Mouse (Mus musculus): ENCODE results near the gene Farp2. TPM values are rescaled to one million over a fixed set of nuclear protein-coding genes. Genes with fewer than 3 reads are reported as not detected.

Gene Farp2
- total and polyA plus RNA-seq, 3 experiments: 0.89 to 2.1 (median 1.8) TPM

DNA sequence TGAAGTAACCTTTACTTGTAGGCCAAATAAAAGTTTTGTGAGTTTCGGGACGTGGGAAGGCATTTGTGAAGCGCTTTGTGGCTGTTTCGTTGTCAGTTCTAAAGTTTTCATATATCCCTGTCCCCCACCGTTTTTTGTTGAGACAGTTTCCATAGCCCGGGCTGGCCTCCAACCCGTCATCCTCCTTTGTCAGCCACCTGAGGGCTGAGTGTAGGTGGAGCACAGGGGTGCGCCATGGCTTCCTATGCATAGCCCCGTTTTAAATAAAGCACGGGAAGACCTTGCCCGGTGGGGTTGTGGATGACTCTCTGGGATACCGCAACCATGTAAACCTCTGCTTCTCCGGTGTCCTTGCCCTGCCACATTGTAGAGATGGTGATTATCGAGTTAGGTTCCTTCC is 1.3 kb downstream of the Farp2 start:
- no peaks in the 10 kb centered on the region for H3K9me3 ChIP-seq (replicated peaks; ENCODE audit: low read length)
- dilution Hi-C loops (cut with MboI; ENCODE audit: extremely low pct_ligation_motif_present, extremely low pct_unique_long_range_greater_than_20kb, low sequenced_read_pairs) (no loop called here), in situ Hi-C loops (cut with MboI; ENCODE audit: low pct_ligation_motif_present, low pct_unique_long_range_greater_than_20kb, low sequenced_read_pairs) (no loop called here)
- H3K36me3 ChIP-seq (replicated peaks in 1 of 2; ENCODE audit: control insufficient read depth in 1 of 2, insufficient read depth in 1 of 2, low read length in 1 of 2): peaks cover 8 to 13% of the 10 kb centered on the region in 2 experiments
- no peaks in the 10 kb centered on the region for H3K79me2 ChIP-seq (replicated peaks; ENCODE audit: control insufficient read depth, extremely low read depth, insufficient read depth, poor library complexity, severe bottlenecking)
- TF ChIP-seq ZNF384 (IDR thresholded peaks at IDR 0.05; ENCODE audit: low read depth, low read length) (no peak), SMC3 (IDR thresholded peaks at IDR 0.05; ENCODE audit: low read depth, low read length) (no peak), CHD2 (IDR thresholded peaks at IDR 0.05; ENCODE audit: low read length) (no peak)
- H3K4me1 ChIP-seq (ENCODE audit: control insufficient read depth in 1 of 2, insufficient read depth in 2 of 2): peaks cover 0 to 12% of the 10 kb centered on the region in 2 experiments; a peak in 2 of 4 replicates
- H3K4me2 ChIP-seq (ENCODE audit: insufficient read depth, low read depth, poor library complexity, severe bottlenecking): no peak overlapping the region
- no peak for DNase-seq (ENCODE audit: extremely low read depth)
- H3K4me3 ChIP-seq (replicated peaks in 1 of 3; ENCODE audit: low read depth in 2 of 3, low read length in 2 of 3, poor library complexity in 1 of 3): no peak overlapping the region
- no peak overlapping the region for H3K27ac ChIP-seq (ENCODE audit: insufficient read depth, low read depth)
- H3K27me3 ChIP-seq (replicated peaks): no peaks in the 10 kb centered on the region
- no peak overlapping the region for H3K9ac ChIP-seq (ENCODE audit: insufficient read depth, low read depth)

DNA sequence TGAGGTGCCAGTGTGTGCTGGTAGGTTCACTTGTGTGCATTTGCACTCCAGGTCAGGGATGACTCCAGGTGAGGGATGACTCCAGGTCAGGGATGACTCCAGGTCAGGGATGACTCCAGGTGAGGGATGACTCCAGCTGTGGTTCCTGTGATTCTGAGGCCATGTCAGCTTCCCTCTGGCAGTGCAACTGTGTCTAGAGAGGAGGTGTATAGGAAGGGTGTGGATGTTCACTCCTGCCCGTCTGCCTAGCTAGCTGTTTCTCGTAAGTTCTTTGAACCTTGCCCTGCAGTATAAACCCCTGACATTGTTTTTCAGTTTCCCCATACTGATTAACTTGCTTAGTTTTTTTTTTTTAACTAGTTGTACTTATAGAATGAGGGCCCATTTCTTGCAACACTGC is 9.6 kb downstream of the Farp2 start:
- H3K79me2 ChIP-seq (replicated peaks; ENCODE audit: control insufficient read depth, extremely low read depth, insufficient read depth, poor library complexity, severe bottlenecking): no peaks in the 10 kb centered on the region
- no peak for DNase-seq (ENCODE audit: extremely low read depth)
- no peaks in the 10 kb centered on the region for H3K27me3 ChIP-seq (replicated peaks)
- peaks cover 11 to 18% of the 10 kb centered on the region in 2 experiments for H3K4me1 ChIP-seq (ENCODE audit: control insufficient read depth in 1 of 2, insufficient read depth in 2 of 2)
- no peaks in the 10 kb centered on the region for H3K9me3 ChIP-seq (replicated peaks; ENCODE audit: low read length)
- dilution Hi-C loops (cut with MboI; ENCODE audit: extremely low pct_ligation_motif_present, extremely low pct_unique_long_range_greater_than_20kb, low sequenced_read_pairs) (no loop called here), in situ Hi-C loops (cut with MboI; ENCODE audit: low pct_ligation_motif_present, low pct_unique_long_range_greater_than_20kb, low sequenced_read_pairs) (no loop called here)
- no peak overlapping the region for H3K27ac ChIP-seq (ENCODE audit: insufficient read depth, low read depth)
- H3K4me2 ChIP-seq (ENCODE audit: insufficient read depth, low read depth, poor library complexity, severe bottlenecking): no peak overlapping the region
- TF ChIP-seq USF2 (conservative IDR thresholded peaks at IDR 0.05; ENCODE audit: low read depth, low read length): no peak
- no peak for TF ChIP-seq ETS1 (conservative IDR thresholded peaks at IDR 0.05; ENCODE audit: low read depth, low read length)
- no peak overlapping the region for H3K9ac ChIP-seq (ENCODE audit: insufficient read depth, low read depth)
- H3K4me3 ChIP-seq (replicated peaks in 1 of 3; ENCODE audit: low read depth in 2 of 3, low read length in 2 of 3, poor library complexity in 1 of 3): no peak overlapping the region
- H3K36me3 ChIP-seq (replicated peaks in 1 of 2; ENCODE audit: control insufficient read depth in 1 of 2, insufficient read depth in 1 of 2, low read length in 1 of 2): peaks cover 0 to 2% of the 10 kb centered on the region in 2 experiments

- peaks cover 11 to 18% of the 10 kb centered on the region in 2 experiments for H3K4me1 ChIP-seq (ENCODE audit: control insufficient read depth in 1 of 2, insufficient read depth in 2 of 2)
- peaks cover 0 to 2% of the 10 kb centered on the region in 2 experiments for H3K36me3 ChIP-seq (replicated peaks in 1 of 2; ENCODE audit: control insufficient read depth in 1 of 2, insufficient read depth in 1 of 2, low read length in 1 of 2)
- in situ Hi-C loops (cut with MboI; ENCODE audit: low pct_ligation_motif_present, low pct_unique_long_range_greater_than_20kb, low sequenced_read_pairs) (no loop called here), dilution Hi-C loops (cut with MboI; ENCODE audit: extremely low pct_ligation_motif_present, extremely low pct_unique_long_range_greater_than_20kb, low sequenced_read_pairs) (no loop called here)
- H3K4me3 ChIP-seq (replicated peaks in 1 of 3; ENCODE audit: low read depth in 2 of 3, low read length in 2 of 3, poor library complexity in 1 of 3): no peak overlapping the region
- DNase-seq (ENCODE audit: extremely low read depth): no peak
- H3K27ac ChIP-seq (ENCODE audit: insufficient read depth, low read depth): no peak overlapping the region
- H3K4me2 ChIP-seq (ENCODE audit: insufficient read depth, low read depth, poor library complexity, severe bottlenecking): no peak overlapping the region
- TF ChIP-seq SMC3 (IDR thresholded peaks at IDR 0.05; ENCODE audit: low read depth, low read length): no peak
- no peak for TF ChIP-seq ZNF384 (IDR thresholded peaks at IDR 0.05; ENCODE audit: low read depth, low read length)
- TF ChIP-seq JUND (conservative IDR thresholded peaks at IDR 0.05; ENCODE audit: low read depth, low read length): no peak
- TF ChIP-seq IRF4 (IDR thresholded peaks at IDR 0.05; ENCODE audit: low read depth, low read length): no peak
- no peak for TF ChIP-seq POLR2A (IDR thresholded peaks at IDR 0.05; ENCODE audit: low read depth, low read length)
- no peak for TF ChIP-seq HCFC1 (IDR thresholded peaks at IDR 0.05; ENCODE audit: low read depth, low read length)
- TF ChIP-seq RAD21 (IDR thresholded peaks at IDR 0.05; ENCODE audit: low read depth, low read length): no peak
- no peak for TF ChIP-seq MYC (IDR thresholded peaks at IDR 0.05; ENCODE audit: low read depth, low read length)
- no peak for TF ChIP-seq PAX5 (IDR thresholded peaks at IDR 0.05; ENCODE audit: low read length)
- TF ChIP-seq ZMIZ1 (IDR thresholded peaks at IDR 0.05; ENCODE audit: low read depth, low read length): no peak
- no peak for TF ChIP-seq GABPA (IDR thresholded peaks at IDR 0.05; ENCODE audit: insufficient replicate concordance, low read depth, low read length)
- TF ChIP-seq BHLHE40 (IDR thresholded peaks at IDR 0.05; ENCODE audit: low read depth, low read length): no peak
- no peak for TF ChIP-seq E2F4 (IDR thresholded peaks at IDR 0.05; ENCODE audit: insufficient replicate concordance, low read depth, low read length)
- no peak for TF ChIP-seq CHD2 (IDR thresholded peaks at IDR 0.05; ENCODE audit: low read length)
- no peak for TF ChIP-seq MAFK (IDR thresholded peaks at IDR 0.05; ENCODE audit: insufficient replicate concordance, low read length)
- no peak for TF ChIP-seq JUN (IDR thresholded peaks at IDR 0.05; ENCODE audit: insufficient read depth, low read depth, low read length)
- TF ChIP-seq MAX (IDR thresholded peaks at IDR 0.05; ENCODE audit: low read length): no peak
- TF ChIP-seq ETS1 (conservative IDR thresholded peaks at IDR 0.05; ENCODE audit: low read depth, low read length): no peak
- no peak for TF ChIP-seq CHD1 (IDR thresholded peaks at IDR 0.05; ENCODE audit: low read depth, low read length)
- no peak for TF ChIP-seq EP300 (IDR thresholded peaks at IDR 0.05; ENCODE audit: low read length)
- H3K79me2 ChIP-seq (replicated peaks; ENCODE audit: control insufficient read depth, extremely low read depth, insufficient read depth, poor library complexity, severe bottlenecking): no peaks in the 10 kb centered on the region
- H3K27me3 ChIP-seq (replicated peaks): no peaks in the 10 kb centered on the region
- H3K9me3 ChIP-seq (replicated peaks; ENCODE audit: low read length): no peaks in the 10 kb centered on the region
- H3K9ac ChIP-seq (ENCODE audit: insufficient read depth, low read depth): no peak overlapping the region
These were observed 10.4 kb downstream of the Farp2 start for GRCm38 (mm10) chr1:93522325-93522724.

Measured in CH12.LX (cell line).